Mouse (Mus musculus): ENCODE measurements around the gene Socs5. TPM values are rescaled to one million over a fixed set of nuclear protein-coding genes. Genes with fewer than 3 reads are reported as not detected.

Socs5 gene
- total RNA-seq, 1 experiment, result 7.4 TPM

DNA sequence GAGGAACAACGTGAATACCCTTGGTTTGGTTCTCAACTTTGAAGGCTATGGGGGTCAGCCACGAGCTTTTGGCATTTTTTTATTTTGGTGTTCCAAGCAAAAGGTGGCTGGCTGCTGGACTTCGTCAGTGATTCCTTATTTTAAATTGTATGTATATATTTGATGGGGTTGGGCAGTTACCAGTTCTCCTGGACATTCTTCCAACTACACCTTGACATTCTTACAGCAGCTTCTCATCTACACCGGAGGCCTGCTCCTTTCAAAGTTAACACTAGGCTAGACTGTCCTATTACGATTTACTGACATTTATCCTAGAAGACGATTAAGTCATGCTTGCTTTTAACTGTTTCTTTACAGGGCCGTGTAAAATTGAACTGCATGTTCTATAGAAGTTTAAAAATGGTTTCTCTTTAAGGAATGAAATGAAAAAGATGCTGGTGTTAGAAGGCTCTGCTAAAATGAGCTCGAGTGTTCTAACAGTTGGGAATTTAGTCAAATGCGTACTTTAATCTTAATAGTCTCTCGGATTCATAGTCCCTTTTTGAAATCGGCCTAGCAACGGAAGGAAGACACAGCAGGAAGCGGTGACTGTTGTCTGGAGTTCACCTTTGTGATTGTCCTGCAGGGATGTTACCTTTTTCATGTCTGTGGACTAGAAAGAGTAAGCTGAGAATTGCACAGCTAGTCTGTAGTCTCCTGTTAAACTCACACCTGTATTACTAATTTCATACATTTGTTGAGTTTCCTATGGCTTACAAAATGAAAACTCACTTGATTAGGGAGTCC is 1.2 kb downstream of the Socs5 start:
- H3K27ac ChIP-seq (ENCODE audit: insufficient read depth, low read depth, low read length, poor library complexity, severe bottlenecking), result no peak overlapping the region
- in situ Hi-C loops (cut with MboI; ENCODE audit: low sequenced_read_pairs in 2 of 2, unreplicated experiment in 2 of 2), result no loop called here
- H3K9me3 ChIP-seq (ENCODE audit: control insufficient read depth, insufficient read depth, low read depth, low read length), result no peaks in the 10 kb centered on the region
- no peak for DNase-seq (ENCODE audit: low read depth, low spot score)
- H3K36me3 ChIP-seq (ENCODE audit: control insufficient read depth, insufficient read depth, low read length, poor library complexity, severe bottlenecking), result no peaks in the 10 kb centered on the region
- H3K4me1 ChIP-seq (ENCODE audit: control insufficient read depth in 2 of 2, insufficient read depth in 2 of 2, low read length in 2 of 2, poor library complexity in 1 of 2), result peaks cover 0 to 7% of the 10 kb centered on the region in 2 experiments; a peak in 2 of 4 replicates
- no peak for TF ChIP-seq ZC3H11A (IDR thresholded peaks at IDR 0.05; ENCODE audit: borderline replicate concordance, low read depth, low read length)
- TF ChIP-seq MAFK (IDR thresholded peaks at IDR 0.05; ENCODE audit: insufficient read depth, low read depth, low read length), result no peak
- TF ChIP-seq ZNF384 (IDR thresholded peaks at IDR 0.05; ENCODE audit: low read depth, low read length), result no peak
- TF ChIP-seq CHD2 (IDR thresholded peaks at IDR 0.05; ENCODE audit: low read depth, low read length), result no peak
- TF ChIP-seq HCFC1 (IDR thresholded peaks at IDR 0.05; ENCODE audit: borderline replicate concordance, insufficient read depth, low read length), result no peak
- H3K4me3 ChIP-seq (ENCODE audit: insufficient read depth in 1 of 2, low read depth in 1 of 2, low read length in 2 of 2, poor library complexity in 1 of 2, severe bottlenecking in 1 of 2), result peak overlapping the region; percentile 72 to 88
- H3K9ac ChIP-seq (ENCODE audit: insufficient read depth, low read depth, low read length, poor library complexity, severe bottlenecking), result 0 out of 2 replicates have a peak overlapping the region, but pooled peaks have one; percentile 87

- no peaks in the 10 kb centered on the region for H3K36me3 ChIP-seq (ENCODE audit: control insufficient read depth, insufficient read depth, low read length, poor library complexity, severe bottlenecking)
- in situ Hi-C loops (cut with MboI; ENCODE audit: low sequenced_read_pairs in 2 of 2, unreplicated experiment in 2 of 2), result no loop called here
- peaks cover 0 to 7% of the 10 kb centered on the region in 2 experiments; a peak in 2 of 4 replicates for H3K4me1 ChIP-seq (ENCODE audit: control insufficient read depth in 2 of 2, insufficient read depth in 2 of 2, low read length in 2 of 2, poor library complexity in 1 of 2)
- no peak for TF ChIP-seq ZNF384 (IDR thresholded peaks at IDR 0.05; ENCODE audit: low read depth, low read length)
- H3K9ac ChIP-seq (ENCODE audit: insufficient read depth, low read depth, low read length, poor library complexity, severe bottlenecking), result no peak overlapping the region
- H3K4me3 ChIP-seq (ENCODE audit: insufficient read depth in 1 of 2, low read depth in 1 of 2, low read length in 2 of 2, poor library complexity in 1 of 2, severe bottlenecking in 1 of 2), result no peak overlapping the region
- no peaks in the 10 kb centered on the region for H3K9me3 ChIP-seq (ENCODE audit: control insufficient read depth, insufficient read depth, low read depth, low read length)
- no peak overlapping the region for H3K27ac ChIP-seq (ENCODE audit: insufficient read depth, low read depth, low read length, poor library complexity, severe bottlenecking)
- DNase-seq (ENCODE audit: low read depth, low spot score), result no peak
Measured at GRCm38 (mm10) chr17:87109504-87109903, 2.0 kb downstream of the Socs5 start.

DNA sequence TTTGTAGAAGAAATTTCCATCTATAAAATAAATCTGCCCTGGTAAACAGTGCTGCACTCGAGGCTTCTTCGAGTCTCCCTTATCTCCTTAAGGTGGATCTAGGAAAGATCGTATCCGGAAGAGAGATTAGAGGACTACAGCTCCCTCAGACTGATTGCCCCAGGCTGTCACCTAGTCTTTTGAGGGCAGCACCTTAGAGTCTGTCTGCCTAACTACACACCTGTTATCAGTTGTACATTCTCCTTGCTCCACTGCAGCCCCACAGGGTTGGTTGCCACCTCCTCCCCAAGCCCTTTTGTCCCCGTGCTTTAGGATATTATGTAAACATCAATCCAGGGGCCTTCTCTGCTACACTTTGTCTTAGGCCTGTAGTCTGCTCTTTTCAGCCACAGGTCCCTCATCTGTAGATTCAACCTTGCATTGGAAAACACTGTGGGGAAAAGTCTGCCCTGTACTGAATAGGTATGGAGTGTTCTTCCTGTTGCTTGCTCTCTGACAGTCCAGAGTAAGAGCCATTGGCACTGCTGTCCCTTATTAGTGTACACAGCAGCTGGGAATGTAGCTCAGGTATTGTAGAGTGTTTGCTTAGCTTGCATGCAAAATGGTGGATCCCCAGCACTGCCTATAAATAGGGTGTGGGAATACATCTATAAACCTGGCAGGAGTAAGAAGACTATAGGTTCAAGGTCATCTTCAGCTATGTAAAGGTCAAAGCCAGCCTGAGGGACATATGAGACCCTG is 5.5 kb downstream of the Socs5 start:
- Histone ChIP-seq H3K4me1 (ENCODE audit: control insufficient read depth in 2 of 2, insufficient read depth in 2 of 2, low read length in 2 of 2, poor library complexity in 1 of 2) (peaks cover 0 to 3% of the 10 kb centered on the region in 2 experiments; a peak in 1 of 4 replicates), H3K9me3 (ENCODE audit: control insufficient read depth, insufficient read depth, low read depth, low read length) (no peaks in the 10 kb centered on the region), H3K36me3 (ENCODE audit: control insufficient read depth, insufficient read depth, low read length, poor library complexity, severe bottlenecking) (no peaks in the 10 kb centered on the region), H3K4me3 (ENCODE audit: insufficient read depth in 1 of 2, low read depth in 1 of 2, low read length in 2 of 2, poor library complexity in 1 of 2, severe bottlenecking in 1 of 2) (no peak overlapping the region), H3K9ac (ENCODE audit: insufficient read depth, low read depth, low read length, poor library complexity, severe bottlenecking) (no peak overlapping the region), H3K27ac (ENCODE audit: insufficient read depth, low read depth, low read length, poor library complexity, severe bottlenecking) (no peak overlapping the region)
- TF ChIP-seq ZNF384 (IDR thresholded peaks at IDR 0.05; ENCODE audit: low read depth, low read length), result no peak
- TF ChIP-seq MAFK (IDR thresholded peaks at IDR 0.05; ENCODE audit: insufficient read depth, low read depth, low read length), result no peak
- TF ChIP-seq HCFC1 (IDR thresholded peaks at IDR 0.05; ENCODE audit: borderline replicate concordance, insufficient read depth, low read length), result no peak
- TF ChIP-seq ZC3H11A (IDR thresholded peaks at IDR 0.05; ENCODE audit: borderline replicate concordance, low read depth, low read length), result no peak
- no peak for TF ChIP-seq CHD2 (IDR thresholded peaks at IDR 0.05; ENCODE audit: low read depth, low read length)
- no peak for DNase-seq (ENCODE audit: low read depth, low spot score)
- in situ Hi-C loops (cut with MboI; ENCODE audit: low sequenced_read_pairs in 2 of 2, unreplicated experiment in 2 of 2), result no loop called here

DNA sequence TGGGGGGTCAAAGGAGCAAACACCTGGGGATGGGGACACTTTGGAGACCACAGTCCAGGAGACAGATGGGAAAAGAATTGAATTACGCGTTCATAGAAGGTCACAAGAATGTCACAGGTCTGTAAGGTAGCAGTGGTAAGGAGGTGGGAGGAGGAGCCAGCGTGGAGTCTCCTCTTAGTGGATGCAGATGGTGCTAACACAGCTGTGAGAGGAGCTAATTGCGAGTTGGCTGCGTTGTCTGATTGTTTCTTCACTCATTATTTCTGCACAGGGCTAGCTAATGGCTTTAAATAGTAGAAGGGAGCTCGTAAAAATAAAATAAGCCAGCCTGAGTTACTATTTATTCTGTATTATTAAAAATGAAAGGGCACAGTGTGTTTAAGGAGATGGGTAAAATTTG is 8.1 kb downstream of the Socs5 start:
- Histone ChIP-seq H3K9ac (ENCODE audit: insufficient read depth, low read depth, low read length, poor library complexity, severe bottlenecking) (no peak overlapping the region), H3K9me3 (ENCODE audit: control insufficient read depth, insufficient read depth, low read depth, low read length) (no peaks in the 10 kb centered on the region), H3K4me3 (ENCODE audit: insufficient read depth in 1 of 2, low read depth in 1 of 2, low read length in 2 of 2, poor library complexity in 1 of 2, severe bottlenecking in 1 of 2) (no peak overlapping the region), H3K4me1 (ENCODE audit: control insufficient read depth in 2 of 2, insufficient read depth in 2 of 2, low read length in 2 of 2, poor library complexity in 1 of 2) (peaks cover 0 to 1% of the 10 kb centered on the region in 2 experiments; a peak in 1 of 4 replicates), H3K36me3 (ENCODE audit: control insufficient read depth, insufficient read depth, low read length, poor library complexity, severe bottlenecking) (no peaks in the 10 kb centered on the region), H3K27ac (ENCODE audit: insufficient read depth, low read depth, low read length, poor library complexity, severe bottlenecking) (no peak overlapping the region)
- TF ChIP-seq MAFK (IDR thresholded peaks at IDR 0.05; ENCODE audit: insufficient read depth, low read depth, low read length), result no peak
- no peak for TF ChIP-seq CHD2 (IDR thresholded peaks at IDR 0.05; ENCODE audit: low read depth, low read length)
- TF ChIP-seq ZNF384 (IDR thresholded peaks at IDR 0.05; ENCODE audit: low read depth, low read length), result no peak
- TF ChIP-seq ZC3H11A (IDR thresholded peaks at IDR 0.05; ENCODE audit: borderline replicate concordance, low read depth, low read length), result no peak
- no peak for TF ChIP-seq HCFC1 (IDR thresholded peaks at IDR 0.05; ENCODE audit: borderline replicate concordance, insufficient read depth, low read length)
- DNase-seq (ENCODE audit: low read depth, low spot score), result no peak
- in situ Hi-C loops (cut with MboI; ENCODE audit: low sequenced_read_pairs in 2 of 2, unreplicated experiment in 2 of 2), result no loop called here
